Mouse (Mus musculus) hindbrain, postnatal 0 days (tissue): ENCODE data around the gene Tex35. TPM values are rescaled to one million over a fixed set of nuclear protein-coding genes. Genes with fewer than 3 reads are reported as not detected.

Experiments
- ATAC-seq: fragments of 200-750 bp; cut with Nextera tagmentation; 2 replicates; pipeline ENCODE4 v1.8.0; 2017; ENCODE audit warnings: mild to moderate bottlenecking, moderate TSS enrichment, moderate library complexity
- DNase-seq: peaks from one replicate; pipeline ENCODE4 v3.0.0-alpha.2; 2015; ENCODE audit warnings: low spot score
- H3K27ac ChIP-seq: fragments of 300-500 bp; sonication (generic); 2 replicates; pipeline ENCODE4 v1.5.1; 2014; ENCODE audit warnings: mild to moderate bottlenecking
- H3K27me3 ChIP-seq: fragments of 300-500 bp; sonication (generic); 2 replicates; pipeline ENCODE4 v1.6.1; 2014; ENCODE audit warnings: low read length, mixed read lengths; ENCODE audit not compliant: insufficient read depth
- H3K36me3 ChIP-seq: fragments of 300-500 bp; sonication (generic); 2 replicates; pipeline ENCODE4 v1.6.1; 2014; ENCODE audit warnings: low read length, mixed read lengths; ENCODE audit not compliant: insufficient read depth
- H3K4me1 ChIP-seq: fragments of 300-500 bp; sonication (generic); 2 replicates; pipeline ENCODE4 v1.6.1; 2014; ENCODE audit warnings: antibody characterized with exemption, low read length, mixed read lengths; ENCODE audit not compliant: insufficient read depth
- H3K4me2 ChIP-seq: fragments of 300-500 bp; sonication (generic); 2 replicates; pipeline ENCODE4 v1.6.1; 2014; ENCODE audit warnings: low read depth, mild to moderate bottlenecking, low read length, moderate library complexity, mixed read lengths
- H3K4me3 ChIP-seq: fragments of 300-500 bp; sonication (generic); 2 replicates; pipeline ENCODE4 v1.5.1; 2014; ENCODE audit warnings: low read length
- H3K9ac ChIP-seq: fragments of 300-500 bp; sonication (generic); replicated peaks from 2 replicates; pipeline ENCODE4 v1.6.1; 2014; ENCODE audit warnings: mild to moderate bottlenecking, low read length, moderate library complexity, mixed read lengths
- H3K9me3 ChIP-seq: fragments of 300-500 bp; sonication (generic); 2 replicates; pipeline ENCODE4 v1.6.1; 2016; ENCODE audit warnings: low read length, mixed read lengths
- CTCF ChIP-seq: IDR thresholded peaks from 2 replicates; pipeline ENCODE4 v1.5.1; 2016; ENCODE audit warnings: antibody characterized with exemption, control low read depth, low read depth
- WGBS: fragments of 180-500 bp; shearing (Covaris S2); extraction: QIAGEN DNeasy Blood & Tissue Kit; methylation state at CpG from one replicate; pipeline ENCODE4 v1.1.7; 2014; 5-methylcytosine and 5-hydroxymethylcytosine counted together
- polyA plus RNA-seq: library from polyadenylated mRNA; unstranded; fragments of >200 nt; fragmentation: Nextera tagmentation; extraction: Ambion mirVana; gene quantifications from 2 replicates; pipeline ENCODE4 v1.2.1, GENCODE M21; 2015
- total RNA-seq: library from RNA; depleted of rRNA; stranded (reverse); fragments of >200 nt; gene quantifications from 2 replicates; pipeline ENCODE4 v1.2.3, GENCODE M21; 2014

The Tex35 gene
- total and polyA plus RNA-seq, 2 experiments from 2014 or later: not detected

DNA sequence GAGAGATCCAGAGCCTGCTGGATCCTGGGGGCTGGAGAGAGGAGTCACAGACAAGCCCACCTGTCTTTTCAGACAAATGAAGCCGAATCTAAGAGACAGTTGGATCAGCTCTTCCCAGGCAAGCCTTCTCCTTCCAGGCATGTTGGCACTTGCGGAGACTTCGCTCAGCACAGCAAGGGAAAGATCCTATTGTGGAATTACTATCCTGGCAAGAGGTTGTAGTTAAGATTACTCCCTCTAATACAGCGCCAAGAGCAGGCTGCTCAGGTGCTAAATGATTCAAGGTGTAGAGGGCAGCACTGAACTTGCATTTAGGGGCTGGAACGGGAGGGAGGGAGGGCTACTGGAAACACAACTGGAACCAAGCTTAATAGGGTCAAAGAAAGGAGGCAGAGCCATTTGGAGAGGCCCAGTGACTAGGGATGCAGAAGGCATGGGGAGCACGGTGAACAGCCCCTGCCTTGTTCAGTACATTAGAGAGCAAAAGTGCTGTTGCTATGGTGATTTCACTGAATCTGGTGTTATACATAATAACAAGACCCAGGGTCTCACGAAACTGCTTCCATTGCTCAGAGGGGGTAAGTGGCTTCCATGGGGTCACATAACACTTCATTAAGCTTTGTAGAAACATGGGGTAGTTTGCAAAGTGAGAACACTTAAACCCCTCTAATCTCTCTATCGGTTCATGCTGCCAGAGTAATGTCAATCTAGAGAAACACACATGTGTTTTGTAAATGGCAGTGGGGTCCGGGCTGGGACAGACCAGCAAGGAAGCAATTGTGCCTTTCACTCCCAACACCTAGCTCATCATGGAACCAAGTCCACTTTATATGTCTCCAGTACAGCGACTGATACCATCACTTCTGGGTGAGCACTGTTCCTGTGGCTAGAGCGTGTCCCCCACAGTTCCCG lies 42.4 kb downstream of the Tex35 start:
- 60% methylated on average over 12 of the region's 12 CpGs for WGBS
- H3K27me3 ChIP-seq: no peaks in the 10 kb centered on the region
- peaks cover 9% of the 10 kb centered on the region; the same call in 1 of the 2 replicates for H3K4me1 ChIP-seq
- H3K36me3 ChIP-seq: no peaks in the 10 kb centered on the region
- no peak overlapping the region for H3K9ac ChIP-seq
- ATAC-seq (peak; percentile 25; the same call in 1 of the 2 replicates), DNase-seq (peak; percentile 44)
- no peak overlapping the region for H3K4me3 ChIP-seq
- no peak; the same call in 1 of the 2 replicates for TF ChIP-seq CTCF
- no peak overlapping the region for H3K27ac ChIP-seq
- no peak overlapping the region for H3K4me2 ChIP-seq
- H3K9me3 ChIP-seq: no peaks in the 10 kb centered on the region

- Histone ChIP-seq H3K9ac (no peak overlapping the region), H3K4me2 (no peak overlapping the region), H3K27ac (peak overlapping the region; percentile 60), H3K4me3 (no peak overlapping the region), H3K9me3 (no peaks in the 10 kb centered on the region), H3K4me1 (peaks cover 9% of the 10 kb centered on the region; the same call in 1 of the 2 replicates), H3K36me3 (no peaks in the 10 kb centered on the region), H3K27me3 (no peaks in the 10 kb centered on the region)
- ATAC-seq: peak; percentile 61
- peak; percentile 38; the same call in 1 of the 2 replicates for TF ChIP-seq CTCF
- peak; percentile 77 for DNase-seq
- 50% methylated on average over 13 of the region's 13 CpGs for WGBS
Measured at GRCm38 (mm10) chr1:157063318-157064115, 45.0 kb downstream of the Tex35 start.

DNA sequence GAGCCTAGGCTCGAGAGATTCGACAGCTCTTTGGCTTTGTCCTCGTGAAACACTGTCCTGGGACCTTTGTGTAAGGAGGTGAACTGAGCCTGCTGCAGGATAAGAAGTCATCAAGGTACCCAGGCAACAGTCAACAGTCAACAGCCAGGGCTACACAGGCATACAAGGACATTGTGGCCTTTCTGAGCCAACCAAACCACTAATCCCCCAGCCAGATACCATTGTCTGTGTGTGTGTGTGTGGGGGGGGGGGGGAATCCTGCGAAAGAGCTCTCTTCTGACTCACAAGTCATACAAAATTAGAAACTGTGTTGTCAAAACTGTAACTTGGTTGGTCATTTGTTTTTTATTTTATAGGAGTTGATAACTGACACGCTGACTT lies 46.0 kb downstream of the Tex35 start:
- 73% methylated on average over 5 of the region's 5 CpGs for WGBS
- Histone ChIP-seq H3K27me3 (no peaks in the 10 kb centered on the region), H3K9me3 (no peaks in the 10 kb centered on the region), H3K27ac (no peak overlapping the region), H3K4me3 (no peak overlapping the region), H3K4me2 (no peak overlapping the region), H3K9ac (no peak overlapping the region), H3K36me3 (no peaks in the 10 kb centered on the region), H3K4me1 (peaks cover 9% of the 10 kb centered on the region; the same call in 1 of the 2 replicates)
- TF ChIP-seq CTCF: no peak
- ATAC-seq (no peak), DNase-seq (no peak)

- Histone ChIP-seq H3K27ac (no peak overlapping the region), H3K4me2 (no peak overlapping the region), H3K27me3 (no peaks in the 10 kb centered on the region), H3K9ac (no peak overlapping the region), H3K36me3 (no peaks in the 10 kb centered on the region), H3K9me3 (no peaks in the 10 kb centered on the region), H3K4me1 (peaks cover 9% of the 10 kb centered on the region; the same call in 1 of the 2 replicates), H3K4me3 (no peak overlapping the region)
- ATAC-seq (no peak), DNase-seq (no peak)
- TF ChIP-seq CTCF: no peak
- 90% methylated on average over 10 of the region's 10 CpGs for WGBS
Measured at GRCm38 (mm10) chr1:157061800-157062444, 46.6 kb downstream of the Tex35 start.

- DNase-seq: no peak
- Histone ChIP-seq H3K4me2 (no peak overlapping the region), H3K9ac (no peak overlapping the region), H3K9me3 (no peaks in the 10 kb centered on the region), H3K36me3 (no peaks in the 10 kb centered on the region), H3K4me1 (0 out of 2 replicates have a peak, but pooled peaks cover 1% of the 10 kb centered on the region), H3K27me3 (no peaks in the 10 kb centered on the region), H3K27ac (no peak overlapping the region), H3K4me3 (no peak overlapping the region)
- ATAC-seq: no peak
- 72% methylated on average over 3 of the region's 3 CpGs for WGBS
- TF ChIP-seq CTCF: no peak
Measured at GRCm38 (mm10) chr1:157061170-157061569, 47.3 kb downstream of the Tex35 start.

- Histone ChIP-seq H3K27me3 (no peaks in the 10 kb centered on the region), H3K4me2 (no peak overlapping the region), H3K9ac (no peak overlapping the region), H3K4me1 (no peaks in the 10 kb centered on the region), H3K27ac (no peak overlapping the region), H3K36me3 (no peaks in the 10 kb centered on the region), H3K9me3 (no peaks in the 10 kb centered on the region), H3K4me3 (no peak overlapping the region)
- DNase-seq (no peak), ATAC-seq (no peak)
- TF ChIP-seq CTCF: no peak
- WGBS: 81% methylated on average over 12 of the region's 12 CpGs
Measured at GRCm38 (mm10) chr1:157060441-157061135, 47.9 kb downstream of the Tex35 start.
